Mouse (Mus musculus) spleen, adult 2 months (tissue): Measurements from ENCODE around the gene Prr7.

Source experiments
- CTCF ChIP-seq: fragments of 200-500 bp; IDR thresholded peaks from 2 replicates; pipeline ENCODE4 v1.5.1; 2011; ENCODE audit warnings: mild to moderate bottlenecking, inconsistent platforms; ENCODE audit not compliant: insufficient read depth, insufficient read length, insufficient replicate concordance; ENCODE audit errors: extremely low read depth
- POLR2A ChIP-seq: fragments of 200-500 bp; IDR thresholded peaks from 2 replicates; pipeline ENCODE4 v1.6.1; 2011; ENCODE audit warnings: low read depth, low read length, inconsistent platforms

DNA sequence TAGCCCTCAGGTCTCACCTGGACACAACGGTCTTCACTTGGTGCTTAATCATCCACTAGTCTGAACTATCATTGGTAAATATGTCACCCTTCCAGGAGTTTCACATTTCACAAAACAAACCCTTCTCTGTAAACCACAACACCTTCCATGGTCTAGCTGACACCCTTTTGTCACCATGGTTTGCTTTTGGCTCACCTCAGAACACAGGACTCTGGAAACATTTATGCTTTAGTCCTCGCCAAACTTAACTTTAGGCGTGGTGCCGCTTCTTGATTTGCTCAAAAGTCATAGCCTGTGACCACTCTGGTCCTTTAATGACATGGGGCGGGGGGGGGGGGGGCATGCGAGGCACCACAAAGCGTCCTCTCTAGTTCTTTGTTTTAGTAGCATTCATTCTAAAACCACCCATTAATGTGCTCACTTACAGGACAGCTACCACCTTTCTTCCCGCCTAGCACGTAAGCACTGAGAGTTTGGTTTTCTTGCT is 20.2 kb upstream of the Prr7 start:
- TF ChIP-seq POLR2A: no peak
- TF ChIP-seq CTCF: no peak
